Mouse (Mus musculus) v-Abl transformed pro-B cells (cell line): ENCODE data around the gene Ubap2l.

ENCODE experiments used
- in situ Hi-C, 2 experiments: fragments of 400-800 bp; cut with MboI; formaldehyde crosslinking; loops; one replicate each; pipeline ENCODE4 v1.15.1; 2025; ENCODE audit not compliant: unreplicated experiment in 2 of 2

The Ubap2l gene

DNA sequence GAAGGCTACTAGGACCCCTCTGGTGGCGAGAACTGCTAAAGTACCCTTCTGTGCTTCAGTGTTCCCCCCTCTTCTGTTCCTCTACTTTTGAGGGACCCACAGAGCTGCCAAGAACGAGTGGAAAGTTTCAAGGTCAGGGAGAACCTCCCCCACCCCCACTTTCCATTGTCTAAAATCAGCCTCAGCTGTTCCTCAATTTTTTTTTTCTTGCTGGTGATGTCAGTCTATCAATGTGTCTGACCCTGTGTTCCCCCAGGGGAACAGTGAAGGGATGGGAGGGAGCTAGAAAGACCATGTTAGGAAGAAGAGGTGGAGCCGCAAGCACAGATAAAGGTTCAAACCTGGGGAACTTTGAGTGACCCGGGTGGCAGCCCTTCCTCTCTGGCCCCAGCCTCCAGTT, 19.9 kb upstream of the Ubap2l start, which contains the start of gene Tpm3:
Gene Tpm3, plus strand, starts transcription at position 356 of the 400 bp plus-strand sequence.
- in situ Hi-C loops = loop anchor here (5.0 to 10.0 kb wide), 3 partner anchors 205 to 573 kb away; no protein-coding TSS in a partner anchor

DNA sequence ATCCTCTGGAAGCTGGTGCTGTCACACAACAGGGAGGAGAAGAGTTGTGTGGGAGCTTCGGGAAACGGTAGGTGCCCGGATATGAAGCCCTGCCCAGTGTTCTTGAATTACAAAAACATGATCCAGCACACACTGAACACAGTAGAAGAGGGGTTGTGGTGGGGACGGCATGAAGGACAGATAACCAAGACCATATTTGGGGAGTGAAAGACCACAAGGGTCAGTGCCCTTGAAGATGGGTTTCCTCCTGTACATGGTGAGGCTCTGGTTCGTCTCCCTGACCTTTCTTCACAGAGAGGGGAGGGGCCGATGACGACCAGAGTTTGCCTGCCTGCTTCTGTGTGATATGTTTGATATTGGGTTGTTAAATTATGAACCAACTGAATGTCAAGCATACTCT, 17.3 kb upstream of the Ubap2l start:
- in situ Hi-C loops = loop anchor here (5.0 to 10.0 kb wide), 5 partner anchors 112 to 575 kb away; no protein-coding TSS in a partner anchor

DNA sequence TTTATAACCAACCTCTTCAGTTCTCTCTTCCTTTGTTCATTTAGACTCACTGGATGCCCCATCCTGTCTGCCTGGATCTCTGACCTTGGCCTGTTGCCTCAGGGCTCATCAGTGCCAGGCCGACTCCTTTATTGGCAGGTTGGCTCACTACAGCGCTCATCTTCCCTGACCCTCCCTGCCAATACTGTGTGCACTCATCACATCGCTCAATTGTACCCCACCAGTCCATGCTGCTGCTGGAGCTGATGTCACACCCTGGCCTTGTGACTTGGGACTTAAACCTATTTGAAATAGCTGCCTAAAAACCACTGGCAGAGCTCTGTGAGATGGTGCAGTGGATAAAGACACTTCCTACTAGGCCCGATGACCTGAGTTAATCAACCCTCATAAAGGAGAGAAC, 15.4 kb upstream of the Ubap2l start:
- in situ Hi-C loops = loop anchor here in 1 of 2 experiments (5.0 kb wide), 2 partner anchors 111 to 281 kb away; no protein-coding TSS in a partner anchor

DNA sequence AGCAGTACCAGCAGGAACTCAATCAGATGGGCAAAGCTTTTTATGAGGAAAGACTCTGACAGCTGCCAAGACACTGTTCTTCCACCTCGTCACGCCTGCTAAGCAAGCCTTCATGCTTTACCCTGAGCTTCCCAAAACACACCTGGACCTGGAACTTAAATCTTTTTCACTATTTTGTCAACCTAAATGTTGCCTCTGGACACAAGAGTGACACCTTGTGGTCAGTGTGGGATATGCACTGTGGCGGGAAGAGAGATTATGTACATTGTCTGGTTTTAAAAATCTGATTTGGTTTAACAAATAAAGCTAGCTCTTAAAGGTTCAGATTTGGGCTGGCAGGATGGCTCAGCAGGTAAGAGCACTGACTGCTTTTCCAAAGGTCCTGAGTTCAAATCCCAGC, 13.1 kb upstream of the Ubap2l start:
- in situ Hi-C loops = loop anchor here in 1 of 2 experiments (5.0 kb wide), 2 partner anchors 108 to 278 kb away; no protein-coding TSS in a partner anchor

DNA sequence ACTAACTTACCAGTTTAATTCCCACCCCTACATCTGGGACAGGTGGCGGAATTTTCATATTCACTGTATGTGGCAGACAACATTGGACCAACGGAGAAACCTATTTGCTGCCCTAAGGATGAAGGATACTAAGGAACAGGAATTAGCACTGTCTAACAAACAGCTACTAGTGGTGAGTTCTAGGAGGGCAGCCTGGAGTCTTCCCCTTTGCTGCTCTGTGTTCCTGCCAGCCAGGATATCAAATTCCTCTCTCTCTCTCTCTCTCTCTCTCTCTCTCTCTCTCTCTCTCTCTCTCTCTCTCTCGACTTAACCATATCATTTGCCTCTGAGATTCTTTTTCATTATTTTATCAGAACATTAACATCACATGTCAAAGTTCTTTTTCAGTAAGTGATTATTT, 12.0 kb upstream of the Ubap2l start:
- in situ Hi-C loops = no loop called here

DNA sequence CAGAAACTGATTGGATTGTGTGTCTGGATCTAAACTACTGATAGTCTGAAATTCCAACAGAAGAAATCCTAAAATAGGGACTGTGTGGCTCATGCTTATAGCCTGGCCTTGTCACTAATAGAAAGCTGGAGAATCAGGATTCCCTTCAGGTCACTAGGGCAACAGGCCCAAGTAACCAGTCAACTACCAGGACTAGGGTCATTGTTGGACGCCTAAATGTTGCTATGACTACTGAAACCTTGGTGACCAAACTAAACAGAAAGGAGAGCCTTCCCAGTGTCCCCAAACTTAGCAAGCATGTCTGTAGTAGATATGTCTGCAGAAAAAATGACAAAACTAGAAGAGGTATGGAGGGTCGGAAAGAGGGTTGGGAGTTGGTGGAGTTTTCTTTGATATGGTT, 10.1 kb upstream of the Ubap2l start:
- in situ Hi-C loops = no loop called here

DNA sequence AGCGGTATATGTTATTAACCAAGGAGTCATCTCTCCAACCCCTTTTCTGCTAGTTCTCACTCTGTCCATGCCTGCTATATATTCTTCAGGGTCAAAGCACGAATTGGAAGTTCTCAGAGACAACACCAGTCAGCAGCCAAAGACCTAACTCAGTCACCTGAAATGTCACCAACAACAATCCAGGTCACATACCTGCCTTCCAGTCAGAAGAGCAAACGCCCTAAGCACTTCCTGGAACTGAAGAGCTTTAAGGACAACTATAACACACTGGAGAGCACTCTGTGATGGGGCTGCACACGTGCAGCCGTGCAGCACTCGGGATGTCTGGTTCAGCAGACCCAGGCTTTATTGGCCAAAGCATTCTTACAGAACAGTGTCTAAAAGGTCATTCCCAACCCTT, 9.1 kb upstream of the Ubap2l start:
- in situ Hi-C loops = no loop called here

DNA sequence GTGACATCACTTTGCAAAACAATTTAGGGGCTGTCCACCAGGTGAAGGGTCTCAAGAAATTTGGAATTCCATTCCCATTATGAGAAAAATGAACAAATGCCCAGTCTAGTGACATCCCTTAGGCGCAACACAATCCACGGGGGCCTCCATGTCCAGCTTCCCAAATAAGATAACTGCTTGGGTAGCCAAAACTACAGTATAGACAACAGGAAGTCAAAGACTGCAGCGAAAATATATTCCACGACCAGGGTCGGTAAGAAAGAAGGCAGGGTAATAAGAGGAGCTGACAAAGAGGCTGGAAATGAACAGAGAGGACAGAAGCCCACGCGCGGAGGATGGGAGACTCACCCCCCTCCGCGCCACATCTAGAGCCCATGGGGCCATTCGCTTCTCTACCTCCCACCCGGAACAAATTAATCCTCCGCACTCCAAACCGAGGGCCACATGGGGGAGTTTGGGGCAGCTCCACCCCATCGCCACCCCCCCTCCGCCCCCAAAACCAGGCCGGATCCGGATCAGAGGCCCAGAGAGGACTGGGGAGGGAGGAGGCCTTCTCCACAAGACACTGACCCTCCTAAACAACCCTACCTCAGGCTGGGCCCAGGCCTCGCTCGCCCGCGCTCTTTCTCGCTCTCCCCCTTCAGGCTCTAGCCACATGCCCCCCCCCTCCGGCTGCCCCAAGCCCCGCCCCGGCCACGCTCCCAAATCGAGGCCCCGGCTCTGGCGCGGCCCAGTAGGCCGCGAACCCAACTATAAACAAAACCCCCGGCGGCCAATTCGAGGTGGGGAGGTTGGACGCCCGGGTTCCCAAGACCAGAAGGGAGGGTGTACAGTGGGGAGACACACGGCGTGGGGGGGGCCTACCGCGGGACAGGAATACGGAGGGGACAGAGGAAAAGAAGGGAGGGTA, 732 bp downstream of the Ubap2l start, which contains the start of gene 4933434E20Rik:
Gene 4933434E20Rik, plus strand, starts transcription at position 196 of the 910 bp plus-strand sequence.
- in situ Hi-C loops = no loop called here

DNA sequence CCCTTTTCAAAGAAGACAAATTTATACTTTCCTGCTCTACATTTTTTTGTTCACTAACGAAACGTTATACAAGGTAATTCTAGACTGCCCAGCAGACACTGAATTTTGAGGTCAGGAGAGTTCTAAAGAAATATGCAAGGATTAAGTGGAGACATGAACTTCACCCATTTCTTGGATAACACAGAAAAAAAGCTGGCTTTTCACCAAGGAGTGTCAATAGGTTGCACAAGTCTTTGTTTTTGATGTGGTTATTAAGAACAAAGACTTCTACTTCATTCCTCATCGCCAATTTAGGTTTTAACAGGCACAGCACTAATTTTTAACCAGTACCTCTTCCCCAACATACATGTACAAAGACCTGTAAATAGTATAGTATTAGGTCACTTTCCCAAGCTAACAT, 2.7 kb downstream of the Ubap2l start:
- in situ Hi-C loops = loop anchor here (5.0 to 25.0 kb wide), 3 partner anchors 37 to 1737 kb away; partner anchors contain the start of gene Rit1 (in 1 of the 2)

DNA sequence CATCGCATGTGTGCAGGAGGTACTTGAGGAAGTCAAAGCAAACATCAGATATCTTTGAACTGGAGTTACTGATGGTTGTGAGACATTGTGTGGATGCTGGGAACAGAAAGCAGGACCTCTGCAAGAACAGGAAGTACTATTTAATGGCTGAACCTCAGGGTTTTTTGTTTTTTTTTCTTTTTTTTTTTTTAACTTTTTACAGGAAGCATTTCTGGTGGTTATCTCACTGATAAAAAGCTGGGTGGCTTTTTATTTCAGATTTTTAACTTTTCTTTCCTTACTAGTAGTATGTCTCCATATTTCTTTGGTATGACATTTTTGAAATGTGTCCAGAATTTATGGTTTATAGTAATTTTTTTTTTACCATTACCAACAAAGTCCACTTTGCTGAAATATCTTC, 16.2 kb downstream of the Ubap2l start:
- in situ Hi-C loops = loop anchor here (25.0 kb wide), 2 partner anchors 1324 to 1724 kb away; partner anchors contain the start of gene Rit1 (in 1 of the 2)

DNA sequence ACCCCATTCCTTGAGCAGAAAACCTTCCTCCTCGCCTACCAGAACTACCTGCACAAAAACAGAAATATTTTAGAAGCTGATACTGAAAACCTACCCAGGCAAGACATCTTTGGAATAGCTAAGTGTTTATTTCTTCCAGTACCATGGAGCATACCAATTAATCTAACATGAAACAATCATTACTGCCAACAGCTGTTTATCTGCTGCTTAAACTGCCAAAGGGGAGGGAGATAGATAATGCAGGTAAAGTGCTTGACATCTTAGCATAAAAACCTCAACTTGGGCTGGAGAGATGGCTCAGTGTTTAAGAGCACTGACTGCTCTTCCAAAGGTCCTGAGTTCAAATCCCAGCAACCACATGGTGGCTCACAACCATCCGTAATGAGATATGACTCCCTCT, 17.8 kb downstream of the Ubap2l start:
- in situ Hi-C loops = loop anchor here (25.0 kb wide), 2 partner anchors 1322 to 1722 kb away; partner anchors contain the start of gene Rit1 (in 1 of the 2)

DNA sequence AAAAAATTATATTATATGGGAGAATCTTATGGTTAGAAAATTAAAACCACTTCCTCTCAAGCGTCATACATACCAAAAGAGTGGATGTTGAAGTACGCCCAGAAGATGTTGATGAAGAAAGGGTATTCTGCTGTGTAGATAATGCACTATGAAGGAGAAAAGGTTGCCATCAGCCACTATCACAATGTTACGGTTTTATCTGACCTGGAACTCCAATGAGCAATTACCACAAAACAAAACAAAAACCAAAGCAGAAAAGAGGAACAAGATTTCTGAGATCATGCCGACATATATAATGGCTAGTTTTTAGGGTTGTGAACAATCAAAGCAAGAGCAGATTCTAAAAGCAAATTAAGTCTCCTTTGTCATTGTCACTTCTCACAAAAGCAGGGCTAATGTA, 35.8 kb downstream of the Ubap2l start:
- in situ Hi-C loops = loop anchor here in 1 of 2 experiments (25.0 kb wide), 1 partner anchor 954 kb away; no protein-coding TSS in a partner anchor

DNA sequence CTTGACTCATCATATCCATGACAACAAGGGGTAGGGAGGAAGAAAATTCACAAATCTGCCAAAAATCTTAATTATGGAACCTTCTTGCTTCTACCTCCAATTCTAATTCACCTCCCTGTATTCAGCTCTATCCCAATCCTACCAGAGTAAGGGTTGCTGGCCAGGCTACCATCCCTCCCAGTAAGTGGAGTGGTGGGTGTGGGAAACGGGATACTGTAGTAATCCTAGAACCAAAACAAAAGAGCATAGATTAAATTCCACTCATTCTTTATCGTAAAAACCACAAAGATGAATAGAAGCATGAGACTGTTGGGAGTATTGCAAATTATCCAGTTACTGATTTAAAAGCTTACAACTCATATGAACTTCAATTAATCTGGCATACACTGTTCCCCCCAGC, 42.1 kb downstream of the Ubap2l start:
- in situ Hi-C loops = loop anchor here (5.0 to 25.0 kb wide), 2 partner anchors 37 to 948 kb away; no protein-coding TSS in a partner anchor

DNA sequence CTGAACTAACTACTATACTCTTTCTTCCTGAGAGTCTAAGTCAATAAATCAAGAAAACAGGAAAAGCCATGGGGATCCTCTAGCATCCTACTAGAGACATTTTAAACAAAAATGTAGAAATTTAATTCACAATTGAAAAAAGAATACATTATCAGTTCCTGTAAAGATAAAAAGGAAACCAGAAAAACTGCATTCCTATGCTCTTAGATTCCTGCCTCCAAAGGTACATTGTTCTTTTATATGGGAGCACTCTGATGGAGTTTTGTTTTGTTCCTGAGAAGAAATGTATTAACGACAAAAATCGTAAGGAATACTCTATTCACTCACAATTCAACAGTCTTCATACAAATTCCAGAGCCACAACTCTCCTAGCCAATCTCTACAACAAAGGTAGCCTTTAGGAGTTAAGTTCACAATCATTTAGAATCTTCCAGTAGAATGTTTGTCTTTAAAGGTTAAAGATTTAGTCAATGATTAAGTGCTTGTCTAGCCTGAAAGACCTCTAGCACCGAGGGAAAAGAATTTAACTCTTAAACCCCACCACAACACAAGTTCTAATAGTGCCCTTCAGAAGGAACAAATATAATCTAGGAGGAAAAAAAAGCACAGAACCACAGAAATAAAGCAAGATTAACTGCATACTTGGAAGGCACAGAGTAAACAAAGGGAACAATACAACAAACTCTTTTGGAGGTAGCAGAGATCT, 48.2 kb downstream of the Ubap2l start:
- in situ Hi-C loops = loop anchor here in 1 of 2 experiments (25.0 kb wide), 1 partner anchor 942 kb away; no protein-coding TSS in a partner anchor

DNA sequence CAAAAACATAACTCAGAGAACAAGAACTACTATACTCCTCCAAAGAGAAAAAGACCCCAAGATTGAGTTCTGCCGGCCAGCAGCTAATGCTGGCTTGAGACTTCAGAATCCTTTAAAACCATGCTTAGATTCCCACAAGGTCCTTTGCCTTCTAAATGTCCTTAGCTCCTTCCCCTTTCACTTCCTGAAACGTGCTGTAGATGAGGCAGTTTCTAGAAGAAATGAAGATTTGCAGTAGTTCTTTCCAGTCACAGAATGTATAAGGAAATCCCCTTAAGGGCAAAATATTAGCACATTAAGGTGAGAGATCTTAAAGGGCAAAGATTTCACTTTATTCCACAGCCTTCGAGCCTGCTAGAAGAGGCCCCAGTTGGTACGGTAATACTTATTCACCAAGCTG, 52.6 kb downstream of the Ubap2l start:
- in situ Hi-C loops = loop anchor here in 1 of 2 experiments (25.0 kb wide), 1 partner anchor 938 kb away; no protein-coding TSS in a partner anchor

DNA sequence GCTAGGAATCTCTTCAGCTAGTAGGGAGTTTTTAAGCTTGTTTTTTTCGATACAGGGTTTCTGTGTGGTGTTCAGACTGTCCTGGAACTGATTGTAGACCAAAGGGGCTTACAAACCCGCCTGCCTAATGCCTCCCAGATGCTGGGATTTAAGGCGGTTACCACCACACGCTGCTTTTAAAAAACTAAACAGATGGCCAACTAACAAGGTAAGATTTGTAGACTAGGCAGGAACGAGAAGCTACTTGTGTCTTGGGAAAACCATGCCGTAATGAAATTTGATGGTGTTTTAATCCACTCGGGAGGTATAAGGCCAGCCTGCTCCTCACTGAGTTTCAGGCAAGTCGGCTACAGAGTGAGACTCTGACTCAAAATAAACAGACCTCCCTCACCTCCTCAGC, 53.3 kb downstream of the Ubap2l start:
- in situ Hi-C loops = no loop called here

DNA sequence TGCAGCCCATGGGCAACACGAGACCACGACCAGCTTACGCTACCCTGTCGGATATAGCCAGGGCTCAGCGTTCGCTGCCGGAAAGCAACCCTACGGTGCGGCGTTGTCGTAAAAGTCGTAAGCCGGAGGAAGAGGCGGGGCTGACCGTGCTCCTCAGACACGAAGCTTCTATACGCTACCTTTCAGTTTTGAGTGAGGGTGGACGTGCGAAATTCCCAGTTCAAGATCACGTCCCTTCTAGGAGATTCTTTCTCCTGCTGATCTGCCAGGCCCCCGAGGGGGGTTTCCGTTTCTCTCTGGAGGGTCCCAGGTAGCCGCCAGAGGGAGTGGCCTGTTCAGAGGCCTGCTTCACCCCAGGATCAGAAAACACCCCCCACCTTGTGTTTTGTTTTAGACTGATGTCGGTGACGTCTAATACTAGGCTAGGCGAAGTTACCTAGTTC, 53.8 kb downstream of the Ubap2l start, which contains the start of gene Hax1:
Gene Hax1, minus strand, starts transcription at position 169 of the 443 bp plus-strand sequence.
- in situ Hi-C loops = no loop called here

DNA sequence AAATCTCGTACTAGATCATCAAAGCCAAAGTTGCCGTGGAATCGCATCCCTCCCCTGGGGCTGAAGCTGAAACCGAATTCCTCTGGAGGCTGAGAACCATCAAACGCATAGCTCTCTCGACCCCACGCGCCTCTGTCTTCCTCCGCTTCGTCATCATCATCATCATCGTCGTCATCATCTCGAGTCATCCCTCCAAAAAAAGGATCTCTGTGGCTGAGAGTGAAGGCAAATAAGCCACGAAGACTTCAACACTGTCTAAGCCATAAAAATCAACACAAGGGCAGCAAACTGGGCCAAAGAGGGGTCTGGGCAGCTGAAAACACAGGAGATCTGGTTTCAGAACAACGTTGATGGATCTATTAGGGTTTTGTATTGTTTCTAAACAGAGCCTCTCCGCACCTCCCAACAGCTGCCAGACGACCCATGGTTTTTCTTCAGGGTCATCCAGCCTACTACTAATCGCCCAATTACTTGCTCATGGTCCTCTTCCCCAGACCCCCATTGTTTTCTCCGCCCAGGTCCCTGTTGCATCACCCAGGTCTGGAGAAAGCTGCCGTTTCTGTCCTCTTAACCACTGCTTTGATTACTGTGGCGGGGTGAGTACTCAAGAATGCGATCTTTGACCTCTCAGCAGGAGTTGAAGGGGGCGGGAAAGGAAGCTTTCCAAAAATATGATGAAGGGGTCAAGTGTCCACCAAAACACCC, 54.5 kb downstream of the Ubap2l start:
- in situ Hi-C loops = no loop called here

DNA sequence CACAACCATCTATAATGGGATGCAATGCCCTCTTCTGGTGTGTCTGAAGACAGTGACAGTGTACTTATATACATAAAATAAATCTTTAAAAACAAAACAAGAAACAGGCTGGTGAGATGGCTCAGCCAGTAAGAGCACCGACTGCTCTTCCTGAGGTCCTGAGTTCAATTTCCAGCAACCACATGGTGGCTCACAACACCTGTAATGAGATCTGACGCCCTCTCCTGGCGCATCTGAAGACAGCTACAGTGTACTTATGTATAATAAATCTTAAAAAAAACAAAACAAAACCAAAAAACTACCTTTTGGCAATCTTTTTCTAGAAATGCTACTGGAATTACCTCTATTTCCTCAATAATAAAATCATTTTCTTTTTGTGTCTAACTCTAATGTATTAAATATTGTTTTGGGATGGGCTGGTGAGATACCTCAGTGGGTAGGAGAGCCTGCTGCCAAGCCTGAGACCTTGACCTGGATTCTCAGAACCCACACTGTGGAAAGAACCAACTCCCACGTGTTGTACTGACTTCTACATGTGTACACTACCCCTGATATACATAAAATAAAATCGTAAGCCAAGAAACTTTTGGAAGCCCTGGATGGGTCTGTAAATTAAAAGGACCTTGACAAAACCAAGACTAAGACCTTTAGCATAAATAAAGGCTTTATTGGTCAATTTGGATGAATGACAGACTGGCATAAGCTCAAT, 57.5 kb downstream of the Ubap2l start:
- in situ Hi-C loops = no loop called here
